Mouse (Mus musculus) E14TG2a.4 (cell line): ENCODE data around the gene Rif1.

Experiments used
- CTCF ChIP-seq: conservative IDR thresholded peaks from 2 replicates; pipeline ENCODE4 v1.5.1; 2014; ENCODE audit warnings: low read length
- NANOG ChIP-seq: IDR thresholded peaks from 2 replicates; pipeline ENCODE4 v1.6.1; 2014; ENCODE audit warnings: borderline replicate concordance, low read length, mixed read lengths

DNA sequence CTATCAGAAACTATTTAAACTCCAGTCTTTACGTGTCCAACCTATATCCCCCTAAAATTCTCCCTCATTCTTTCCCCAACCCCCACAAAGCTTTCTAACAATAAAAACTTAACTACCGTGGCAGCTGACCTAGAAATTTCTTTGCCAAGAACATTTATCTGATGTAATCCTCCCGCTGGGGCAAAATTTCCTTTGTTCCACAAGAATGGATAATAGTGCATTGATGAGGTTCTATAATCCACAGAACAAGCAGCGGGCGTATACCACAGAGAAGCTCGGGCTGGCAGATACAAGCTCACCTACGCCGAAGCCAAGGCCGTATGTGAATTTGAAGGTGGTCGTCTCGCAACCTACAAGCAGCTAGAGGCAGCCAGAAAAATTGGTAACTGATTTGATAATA, 29.1 kb upstream of the Rif1 start:
- TF ChIP-seq CTCF = no peak
- TF ChIP-seq NANOG = no peak
